Mouse (Mus musculus) heart, postnatal 0 days (tissue): ENCODE measurements around the gene H2-M10.5.
"Not testable (repeated sequence)": the region's sequence is repeated elsewhere in the genome, so short reads cannot be mapped to it uniquely, and the experiment has no call there.

Source experiments
- CTCF ChIP-seq: IDR thresholded peaks from 2 replicates; pipeline ENCODE4 v1.5.1; 2016; ENCODE audit warnings: antibody characterized with exemption, control low read depth, low read depth
- EP300 ChIP-seq: IDR thresholded peaks from 2 replicates; pipeline ENCODE4 v1.6.1; 2016; ENCODE audit warnings: antibody characterized with exemption, low read depth

- not testable (repeated sequence) for TF ChIP-seq CTCF, EP300
These were observed 27.3 kb downstream of the H2-M10.5 start for GRCm38 (mm10) chr17:36799921-36800462.
